In the genomic region with DNA sequence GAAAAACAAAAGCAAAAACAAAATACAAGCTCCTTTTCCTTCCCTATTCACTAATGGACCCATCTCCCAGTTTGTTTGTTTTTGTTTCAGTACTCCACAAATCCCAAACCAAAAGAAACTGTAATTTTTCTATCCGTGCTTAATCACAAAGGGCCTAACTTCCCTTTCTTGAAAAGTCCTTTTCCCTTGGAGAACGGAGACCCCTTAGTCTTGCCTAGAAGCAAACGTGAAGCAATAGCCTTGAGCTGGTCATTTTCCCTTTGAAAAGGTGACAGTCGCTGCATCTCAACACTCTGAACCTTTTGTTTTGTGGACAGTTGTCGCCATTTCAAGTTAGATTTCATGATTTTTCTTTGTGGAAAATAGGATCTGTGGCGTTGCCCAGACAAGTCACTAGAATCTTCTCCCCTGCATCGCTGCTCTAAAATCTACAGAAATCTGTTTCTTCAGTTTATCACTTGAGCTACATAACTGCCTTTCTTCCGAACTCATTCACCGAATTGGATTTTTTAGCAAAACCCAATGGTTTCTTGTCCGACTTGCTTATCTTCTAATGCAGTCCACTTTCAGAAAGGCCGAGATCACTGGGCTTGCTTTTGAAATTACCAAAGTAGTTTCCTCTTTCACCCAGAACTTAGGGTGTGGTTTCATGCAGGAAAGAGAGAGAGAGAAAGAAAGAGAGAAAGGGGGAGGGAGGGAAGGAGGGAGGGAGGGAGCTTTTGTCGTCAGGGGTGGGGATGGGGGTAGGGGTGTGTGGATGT, we compare ENCODE assay signal across 8 mouse cellular contexts. TPM values are rescaled to one million over a fixed set of nuclear protein-coding genes. Genes with fewer than 3 reads are reported as not detected.
DNase-seq lines count a peak whose midpoint lies in the region; ATAC-seq and TF ChIP-seq lines count a peak whose summit lies in the region.

No protein-coding gene starts in this region.

- H3K4me2 ChIP-seq in kidney, postnatal 0 days (ENCODE audit: low read length) = peak overlapping the region; percentile 76
- peak overlapping the region; percentile 61 for H3K4me2 ChIP-seq in hindbrain, postnatal 0 days (ENCODE audit: low read depth, low read length)
- H3K4me2 ChIP-seq in midbrain, embryonic 15.5 days = peak overlapping the region; percentile 80

- peak overlapping the region; percentile 74 for H3K9ac ChIP-seq in kidney, postnatal 0 days (ENCODE audit: low read depth, low read length)
- H3K9ac ChIP-seq in hindbrain, postnatal 0 days (replicated peaks; ENCODE audit: low read length) = peak overlapping the region; percentile 55; the same call in 1 of the 2 replicates
- H3K9ac ChIP-seq in midbrain, embryonic 15.5 days = no peak overlapping the region; the same call in 1 of the 2 replicates

- peak; percentile 3; the same call in 1 of the 2 replicates for ATAC-seq in kidney, postnatal 0 days (replicated peaks; ENCODE audit: low FRiP score, low read depth)
- no peak for ATAC-seq in hindbrain, postnatal 0 days
- 0 out of 2 replicates have a peak, but pooled peaks have one; percentile 1 for ATAC-seq in midbrain, embryonic 15.5 days (replicated peaks)
- ATAC-seq in cerebellum, adult (ENCODE audit: insufficient number of reproducible peaks, low FRiP score, low TSS enrichment) = no peak
- no peak for ATAC-seq in monocyte, adult 5-6 weeks (replicated peaks; ENCODE audit: insufficient number of reproducible peaks, low FRiP score, low TSS enrichment, poor library complexity, severe bottlenecking)

- no peaks in the 10 kb centered on the region for H3K27me3 ChIP-seq in kidney, postnatal 0 days (ENCODE audit: insufficient read depth, low read length)
- no peaks in the 10 kb centered on the region for H3K27me3 ChIP-seq in hindbrain, postnatal 0 days (ENCODE audit: insufficient read depth, low read length)
- no peaks in the 10 kb centered on the region for H3K27me3 ChIP-seq in midbrain, embryonic 15.5 days (replicated peaks)

- peak overlapping the region; percentile 61 for H3K4me3 ChIP-seq in kidney, postnatal 0 days (replicated peaks; ENCODE audit: low read depth, low read length)
- peak overlapping the region; percentile 73 for H3K4me3 ChIP-seq in brown adipose tissue, adult 24 weeks (ENCODE audit: insufficient read depth, low read depth, low read length)
- H3K4me3 ChIP-seq in hindbrain, postnatal 0 days (ENCODE audit: low read length) = peak overlapping the region; percentile 68
- peak overlapping the region; percentile 58 for H3K4me3 ChIP-seq in midbrain, embryonic 15.5 days

- peak; percentile 70 for DNase-seq in kidney, postnatal 0 days (ENCODE audit: low spot score)
- no peak for DNase-seq in kidney, postnatal 14 days
- DNase-seq in hindbrain, postnatal 0 days (ENCODE audit: low spot score) = no peak
- no peak for DNase-seq in frontal cortex, postnatal 14 days (ENCODE audit: low spot score in 2 of 2)

- 0 out of 2 replicates have a peak, but pooled peaks cover 11% of the 10 kb centered on the region for H3K4me1 ChIP-seq in kidney, postnatal 0 days (replicated peaks; ENCODE audit: insufficient read depth, low read length)
- peaks cover 10% of the 10 kb centered on the region for H3K4me1 ChIP-seq in brown adipose tissue, adult 24 weeks (ENCODE audit: control insufficient read depth, insufficient read depth, insufficient read length, low read length)
- no peaks in the 10 kb centered on the region for H3K4me1 ChIP-seq in hindbrain, postnatal 0 days (ENCODE audit: insufficient read depth, low read length)
- H3K4me1 ChIP-seq in midbrain, embryonic 15.5 days = peaks cover 33% of the 10 kb centered on the region

- H3K9me3 ChIP-seq in kidney, postnatal 0 days (replicated peaks; ENCODE audit: low read length) = no peaks in the 10 kb centered on the region
- no peaks in the 10 kb centered on the region for H3K9me3 ChIP-seq in hindbrain, postnatal 0 days (ENCODE audit: low read length)
- no peaks in the 10 kb centered on the region for H3K9me3 ChIP-seq in midbrain, embryonic 15.5 days

- no peak for TF ChIP-seq CTCF in kidney, postnatal 0 days (IDR thresholded peaks at IDR 0.05; ENCODE audit: low read depth)
- TF ChIP-seq CTCF in hindbrain, postnatal 0 days (IDR thresholded peaks at IDR 0.05; ENCODE audit: low read depth) = no peak

- peak overlapping the region; percentile 97 for H3K27ac ChIP-seq in kidney, postnatal 0 days
- peak overlapping the region; percentile 93 for H3K27ac ChIP-seq in brown adipose tissue, adult 24 weeks (replicated peaks; ENCODE audit: low read depth, low read length)
- peak overlapping the region; percentile 86 for H3K27ac ChIP-seq in hindbrain, postnatal 0 days
- peak overlapping the region; percentile 88 for H3K27ac ChIP-seq in midbrain, embryonic 15.5 days

- no peaks in the 10 kb centered on the region for H3K36me3 ChIP-seq in kidney, postnatal 0 days (ENCODE audit: insufficient read depth, low read length)
- no peaks in the 10 kb centered on the region for H3K36me3 ChIP-seq in hindbrain, postnatal 0 days (ENCODE audit: insufficient read depth, low read length)
- no peaks in the 10 kb centered on the region for H3K36me3 ChIP-seq in midbrain, embryonic 15.5 days (replicated peaks)

- WGBS in kidney, postnatal 0 days = 9% methylated on average over 12 of the region's 12 CpGs
- 6% methylated on average over 12 of the region's 12 CpGs for WGBS in hindbrain, postnatal 0 days
- WGBS in midbrain, embryonic 15.5 days = 4% methylated on average over 12 of the region's 12 CpGs

RNA-seq across cellular contexts. Expression of a gene that starts 0.9 kb away (rescaled TPM):
- 414 and 447 TPM in 2 replicates for polyA plus RNA-seq in kidney, postnatal 0 days (2015; fragmentation: Nextera tagmentation; extraction: Ambion mirVana)
- 877 and 955 TPM in 2 replicates for polyA plus RNA-seq in brown adipose tissue, adult 24 weeks (2012; ENCODE audit: insufficient read depth, insufficient read length, missing spikeins)
- 965 and 1,051 TPM in 2 replicates for total RNA-seq in hindbrain, postnatal 0 days (2014; rRNA removed)
- polyA plus RNA-seq in hindbrain, postnatal 0 days (2015; fragmentation: Nextera tagmentation; extraction: Ambion mirVana) = 417 and 451 TPM in 2 replicates
- polyA plus RNA-seq in midbrain, embryonic 15.5 days (2015; fragmentation: Nextera tagmentation; extraction: Ambion mirVana) = 395 and 414 TPM in 2 replicates
- 1,067 to 1,239 TPM (median 1,097 TPM) in 3 replicates for total RNA-seq in monocyte, adult 5-6 weeks (2017)

RNA-seq across cellular contexts. Expression of a gene that starts 28.4 kb away (rescaled TPM):
- polyA plus RNA-seq in kidney, postnatal 0 days (2015; fragmentation: Nextera tagmentation; extraction: Ambion mirVana) = 12.6 and 14.0 TPM in 2 replicates
- 2.3 and 9.9 TPM in 2 replicates for polyA plus RNA-seq in brown adipose tissue, adult 24 weeks (2012; ENCODE audit: insufficient read depth, insufficient read length, missing spikeins)
- 6.1 and 7.5 TPM in 2 replicates for total RNA-seq in hindbrain, postnatal 0 days (2014; rRNA removed)
- polyA plus RNA-seq in hindbrain, postnatal 0 days (2015; fragmentation: Nextera tagmentation; extraction: Ambion mirVana) = 6.2 and 6.8 TPM in 2 replicates
- polyA plus RNA-seq in midbrain, embryonic 15.5 days (2015; fragmentation: Nextera tagmentation; extraction: Ambion mirVana) = 6.3 and 8.0 TPM in 2 replicates
- 5.6 to 15.4 TPM (median 15.0 TPM) in 3 replicates for total RNA-seq in monocyte, adult 5-6 weeks (2017)

Comparison
In these comparisons a context has a peak if more than half of its experiments do, and no peak if none do; other contexts are left out.
1. ATAC-seq: peak in kidney, postnatal 0 days (single experiment) and midbrain, embryonic 15.5 days (single experiment); none in hindbrain, postnatal 0 days (single experiment), cerebellum, adult (single experiment) and monocyte, adult 5-6 weeks (single experiment).
2. Peak in every context shown above with its lines, with median percentiles within 50 percentile points of each other: H3K27ac ChIP-seq, H3K4me2 ChIP-seq and H3K4me3 ChIP-seq.